Mouse (Mus musculus) midbrain, embryonic 14.5 days (tissue): ENCODE measurements around the gene Serp2. TPM values are rescaled to one million over a fixed set of nuclear protein-coding genes. Genes with fewer than 3 reads are reported as not detected.

Experiments
- ATAC-seq: fragments of 200-750 bp; cut with Nextera tagmentation; 2 replicates; pipeline ENCODE4 v1.8.0; 2017; ENCODE audit warnings: moderate number of reproducible peaks, moderate library complexity; ENCODE audit not compliant: low FRiP score, low TSS enrichment
- DNase-seq: peaks from one replicate; pipeline ENCODE4 v3.0.0-alpha.2; 2015
- H3K27ac ChIP-seq: fragments of 300-500 bp; sonication (generic); replicated peaks from 2 replicates; pipeline ENCODE4 v1.5.1; 2014; ENCODE audit warnings: mild to moderate bottlenecking, low read depth, low read length, moderate library complexity
- H3K27me3 ChIP-seq: fragments of 300-500 bp; sonication (generic); 2 replicates; pipeline ENCODE4 v1.6.1; 2014; ENCODE audit warnings: low read length, control low read depth, mixed read lengths; ENCODE audit not compliant: control insufficient read depth, insufficient read depth
- H3K36me3 ChIP-seq: fragments of 300-500 bp; sonication (generic); 2 replicates; pipeline ENCODE4 v1.6.1; 2014; ENCODE audit warnings: low read length, control low read depth; ENCODE audit not compliant: control insufficient read depth, insufficient read depth
- H3K4me1 ChIP-seq: fragments of 300-500 bp; sonication (generic); 2 replicates; pipeline ENCODE4 v1.6.1; 2014; ENCODE audit warnings: mild to moderate bottlenecking, antibody characterized with exemption, low read length, control low read depth; ENCODE audit not compliant: control insufficient read depth, insufficient read depth
- H3K4me2 ChIP-seq: fragments of 300-500 bp; sonication (generic); 2 replicates; pipeline ENCODE4 v1.6.1; 2014; ENCODE audit warnings: mild to moderate bottlenecking, low read length, moderate library complexity
- H3K4me3 ChIP-seq: fragments of 300-500 bp; sonication (generic); replicated peaks from 2 replicates; pipeline ENCODE4 v1.5.1; 2014; ENCODE audit warnings: low read depth, low read length
- H3K9ac ChIP-seq: fragments of 300-500 bp; sonication (generic); replicated peaks from 2 replicates; pipeline ENCODE4 v1.6.1; 2014; ENCODE audit warnings: mild to moderate bottlenecking, low read length, moderate library complexity
- H3K9me3 ChIP-seq: fragments of 300-500 bp; sonication (generic); 2 replicates; pipeline ENCODE4 v1.6.1; 2016; ENCODE audit warnings: low read length, control low read depth, mixed read lengths; ENCODE audit not compliant: control insufficient read depth
- WGBS: fragments of 180-500 bp; shearing (Covaris S2); extraction: QIAGEN DNeasy Blood & Tissue Kit; methylation state at CpG from one replicate; pipeline ENCODE4 v1.1.7; 2014; 5-methylcytosine and 5-hydroxymethylcytosine counted together
- polyA plus RNA-seq: library from polyadenylated mRNA; unstranded; fragments of >200 nt; fragmentation: Nextera tagmentation; extraction: Ambion mirVana; gene quantifications from 2 replicates; pipeline ENCODE4 v1.2.1, GENCODE M21; 2014

Gene Serp2
- polyA plus RNA-seq, 1 experiment from 2014 or later: 153 TPM

- peak overlapping the region; percentile 75 for H3K4me3 ChIP-seq
- under 1% methylated on average over 46 of the region's 52 CpGs for WGBS
- no peaks in the 10 kb centered on the region for H3K9me3 ChIP-seq
- peak overlapping the region; percentile 95 for H3K4me2 ChIP-seq
- H3K36me3 ChIP-seq: peaks cover 23% of the 10 kb centered on the region
- no peaks in the 10 kb centered on the region for H3K27me3 ChIP-seq
- H3K9ac ChIP-seq: peak overlapping the region; percentile 99
- peak; percentile 92 for ATAC-seq
- H3K27ac ChIP-seq: peak overlapping the region; percentile 100
- DNase-seq: peak; percentile 98
- H3K4me1 ChIP-seq: peaks cover 21% of the 10 kb centered on the region
Observed at GRCm38 (mm10) chr14:76504121-76504737, 52.5 kb downstream of the Serp2 start.

- Histone ChIP-seq H3K36me3 (peaks cover 20% of the 10 kb centered on the region), H3K9me3 (no peaks in the 10 kb centered on the region), H3K27ac (peak overlapping the region; percentile 100), H3K4me1 (peaks cover 21% of the 10 kb centered on the region), H3K27me3 (no peaks in the 10 kb centered on the region), H3K9ac (peak overlapping the region; percentile 99), H3K4me2 (peak overlapping the region; percentile 95), H3K4me3 (peak overlapping the region; percentile 75)
- 4% methylated on average over 13 of the region's 13 CpGs for WGBS
- DNase-seq (peak; percentile 90), ATAC-seq (no peak)
Observed at GRCm38 (mm10) chr14:76503231-76503851, 53.3 kb downstream of the Serp2 start.

DNA sequence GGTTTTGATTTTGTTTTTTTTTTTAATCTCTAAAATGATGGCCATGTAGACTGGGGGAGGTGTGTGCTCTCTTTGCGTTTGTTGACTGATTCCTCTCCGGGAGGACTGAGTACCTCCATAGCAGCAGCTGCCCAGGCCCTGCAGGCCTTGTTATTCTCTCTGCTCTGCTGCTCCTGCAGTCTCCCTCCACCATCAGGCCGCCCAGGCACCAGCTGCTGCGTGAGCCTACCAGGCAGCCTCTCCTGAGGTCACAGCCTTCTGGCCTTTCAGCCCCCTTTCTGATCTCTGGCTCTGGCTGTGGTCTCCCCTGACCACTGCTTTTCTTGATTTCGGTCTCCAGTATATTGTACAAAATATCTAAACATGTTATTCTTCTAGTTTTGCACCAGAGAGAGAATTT, 56.7 kb downstream of the Serp2 start:
- WGBS: 26% methylated on average over 5 of the region's 5 CpGs
- Histone ChIP-seq H3K9me3 (no peaks in the 10 kb centered on the region), H3K27me3 (no peaks in the 10 kb centered on the region), H3K4me2 (no peak overlapping the region), H3K4me3 (no peak overlapping the region), H3K4me1 (peaks cover 8% of the 10 kb centered on the region), H3K9ac (0 out of 2 replicates have a peak overlapping the region, but pooled peaks have one; percentile 5), H3K36me3 (no peaks in the 10 kb centered on the region), H3K27ac (0 out of 2 replicates have a peak overlapping the region, but pooled peaks have one; percentile 46)
- DNase-seq: no peak
- no peak for ATAC-seq

- H3K4me3 ChIP-seq: no peak overlapping the region
- DNase-seq (no peak), ATAC-seq (no peak)
- H3K4me1 ChIP-seq: peaks cover 8% of the 10 kb centered on the region
- H3K27me3 ChIP-seq: no peaks in the 10 kb centered on the region
- H3K9ac ChIP-seq: no peak overlapping the region
- WGBS: 67% methylated on average over 6 of the region's 6 CpGs
- no peaks in the 10 kb centered on the region for H3K9me3 ChIP-seq
- H3K36me3 ChIP-seq: no peaks in the 10 kb centered on the region
- no peak overlapping the region for H3K4me2 ChIP-seq
- no peak overlapping the region for H3K27ac ChIP-seq
Observed at GRCm38 (mm10) chr14:76499492-76499891, 57.2 kb downstream of the Serp2 start.

GRCm38 (mm10) chr14:76498210-76498609, 58.5 kb downstream of the Serp2 start:
- Histone ChIP-seq H3K4me1 (peaks cover 8% of the 10 kb centered on the region), H3K4me2 (no peak overlapping the region), H3K4me3 (no peak overlapping the region), H3K9me3 (no peaks in the 10 kb centered on the region), H3K9ac (no peak overlapping the region; the same call in 1 of the 2 replicates), H3K36me3 (peaks cover 4% of the 10 kb centered on the region; the same call in 1 of the 2 replicates), H3K27me3 (no peaks in the 10 kb centered on the region), H3K27ac (no peak overlapping the region)
- DNase-seq (no peak), ATAC-seq (no peak)
- WGBS: 43% methylated on average over 7 of the region's 7 CpGs

GRCm38 (mm10) chr14:76497187-76497586, 59.5 kb downstream of the Serp2 start:
- Histone ChIP-seq H3K9me3 (no peaks in the 10 kb centered on the region), H3K4me3 (no peak overlapping the region), H3K27ac (no peak overlapping the region), H3K4me2 (no peak overlapping the region), H3K27me3 (no peaks in the 10 kb centered on the region), H3K36me3 (peaks cover 4% of the 10 kb centered on the region; the same call in 1 of the 2 replicates), H3K9ac (no peak overlapping the region), H3K4me1 (peaks cover 8% of the 10 kb centered on the region)
- no peak for ATAC-seq
- WGBS: 64% methylated on average over 9 of the region's 9 CpGs
- DNase-seq: no peak

DNA sequence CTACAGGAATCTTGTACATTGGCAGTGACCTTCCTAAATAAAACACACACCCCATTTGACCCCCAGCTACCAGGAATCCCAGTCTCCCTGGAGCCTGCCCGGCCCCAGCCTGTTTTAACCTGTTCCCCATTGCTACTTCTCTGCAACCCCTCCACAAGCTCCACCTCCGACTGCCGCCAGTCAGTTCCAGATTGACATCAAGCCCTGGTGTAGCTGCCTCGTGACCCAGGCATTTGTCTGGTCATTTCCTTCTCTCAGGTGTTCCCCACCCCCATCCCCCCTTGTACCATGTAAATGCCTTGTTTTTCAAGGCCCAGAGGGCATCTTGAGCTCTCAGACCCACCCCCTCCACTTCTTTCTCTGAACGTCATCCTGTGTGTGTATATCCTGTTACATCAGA, 61.7 kb downstream of the Serp2 start:
- no peak overlapping the region for H3K27ac ChIP-seq
- no peak for ATAC-seq
- peaks cover 5% of the 10 kb centered on the region for H3K4me1 ChIP-seq
- 74% methylated on average over 5 of the region's 5 CpGs for WGBS
- H3K36me3 ChIP-seq: peaks cover 4% of the 10 kb centered on the region; the same call in 1 of the 2 replicates
- no peaks in the 10 kb centered on the region for H3K9me3 ChIP-seq
- H3K4me2 ChIP-seq: no peak overlapping the region
- DNase-seq: no peak
- H3K27me3 ChIP-seq: no peaks in the 10 kb centered on the region
- no peak overlapping the region for H3K9ac ChIP-seq
- H3K4me3 ChIP-seq: no peak overlapping the region

GRCm38 (mm10) chr14:76489128-76489527, 67.6 kb downstream of the Serp2 start:
- no peaks in the 10 kb centered on the region for H3K9me3 ChIP-seq
- no peak overlapping the region for H3K9ac ChIP-seq
- peaks cover 2% of the 10 kb centered on the region; the same call in 1 of the 2 replicates for H3K36me3 ChIP-seq
- no peaks in the 10 kb centered on the region for H3K27me3 ChIP-seq
- H3K4me1 ChIP-seq: no peaks in the 10 kb centered on the region
- 79% methylated on average over 2 of the region's 2 CpGs for WGBS
- no peak for ATAC-seq
- H3K27ac ChIP-seq: no peak overlapping the region
- H3K4me3 ChIP-seq: no peak overlapping the region
- H3K4me2 ChIP-seq: no peak overlapping the region
- peak; percentile 70 for DNase-seq
